Mouse (Mus musculus) erythroid progenitor cell, adult 5-6 weeks (primary cell): ENCODE results near the gene Hes1. TPM values are rescaled to one million over a fixed set of nuclear protein-coding genes. Genes with fewer than 3 reads are reported as not detected.

ENCODE experiments used
- ATAC-seq: replicated peaks from 2 replicates; pipeline ENCODE4 v1.8.0; 2016; ENCODE audit warnings: moderate number of reproducible peaks, mild to moderate bottlenecking, moderate TSS enrichment, inconsistent platforms; ENCODE audit not compliant: poor library complexity, low FRiP score, severe bottlenecking
- total RNA-seq, 2 experiments: library from RNA; stranded (forward) in 1 of 2; stranded (reverse) in 1 of 2; fragments of 150-400 nt in 1 of 2; fragments of 186-747, 209-891 nt in 1 of 2; gene quantifications; 2 replicates each; pipeline versions ENCODE4 v1.2.3 to v1.2.4; 2015 to 2017; ENCODE audit warnings: low replicate concordance in 2 of 2

The Hes1 gene
- total RNA-seq, 2 experiments from 2014 or later, result not detected

- ATAC-seq, result no peak
Measured at GRCm38 (mm10) chr16:30110466-30110865, 46.3 kb downstream of the Hes1 start.

- no peak for ATAC-seq
Measured at GRCm38 (mm10) chr16:30111069-30111468, 46.9 kb downstream of the Hes1 start.

GRCm38 (mm10) chr16:30111566-30111965, 47.4 kb downstream of the Hes1 start:
- ATAC-seq, result no peak

- ATAC-seq, result no peak
Measured at GRCm38 (mm10) chr16:30113170-30113569, 49.0 kb downstream of the Hes1 start.

GRCm38 (mm10) chr16:30113800-30114199, 49.6 kb downstream of the Hes1 start:
- ATAC-seq, result no peak

GRCm38 (mm10) chr16:30114451-30114850, 50.3 kb downstream of the Hes1 start:
- ATAC-seq, result no peak

Other genes starting within 250 kb of the Hes1 start
- gene Cpn2, start 203.1 kb downstream of the Hes1 start, total RNA-seq (2015; ENCODE audit: low replicate concordance), result not detected in 2 replicates
- gene Cpn2, start 203.1 kb downstream of the Hes1 start, total RNA-seq (2017; ENCODE audit: low replicate concordance), result not detected in 2 replicates
- not detected in 2 replicates for gene Lrrc15, start 218.9 kb downstream of the Hes1 start, total RNA-seq (2015; ENCODE audit: low replicate concordance)
- gene Lrrc15, start 218.9 kb downstream of the Hes1 start, total RNA-seq (2017; ENCODE audit: low replicate concordance), result under 0.01 TPM in 1 of 2 replicates, not detected in the other
- gene Gp5, start 246.4 kb downstream of the Hes1 start, total RNA-seq (2015; ENCODE audit: low replicate concordance), result 1.4 and 2.1 TPM in 2 replicates
- gene Gp5, start 246.4 kb downstream of the Hes1 start, total RNA-seq (2017; ENCODE audit: low replicate concordance), result 1.9 TPM in 1 of 2 replicates, not detected in the other